Mouse (Mus musculus) MEL (cell line): ENCODE measurements around the gene Fam160a1.

ENCODE experiments used
- BHLHE40 ChIP-seq: IDR thresholded peaks from 2 replicates; pipeline ENCODE4 v1.6.1; 2012; ENCODE audit warnings: low read depth, mild to moderate bottlenecking, inconsistent platforms, low read length, improper control_type of control experiment, borderline replicate concordance
- CTCF ChIP-seq, 3 experiments: IDR thresholded peaks in 2 of 3; conservative IDR thresholded peaks in 1 of 3; 2 replicates each; pipeline ENCODE4 v1.5.1; 2011 to 2012; ENCODE audit warnings: low read length in 3 of 3, low read depth in 2 of 3, mild to moderate bottlenecking in 2 of 3, improper control_type of control experiment in 1 of 3, inconsistent platforms in 1 of 3, mixed read lengths in 1 of 3, moderate library complexity in 1 of 3; ENCODE audit not compliant: control insufficient read depth in 1 of 3, insufficient read depth in 1 of 3, poor library complexity in 1 of 3, severe bottlenecking in 1 of 3
- E2F4 ChIP-seq: IDR thresholded peaks from 2 replicates; pipeline ENCODE4 v1.6.1; 2011; ENCODE audit warnings: low read depth, low read length, improper control_type of control experiment, borderline replicate concordance
- EP300 ChIP-seq, 2 experiments: IDR thresholded peaks; 2 replicates each; pipeline ENCODE4 v1.6.1; 2011; ENCODE audit warnings: improper control_type of control experiment in 2 of 2, low read length in 2 of 2, low read depth in 1 of 2, mild to moderate bottlenecking in 1 of 2
- HCFC1 ChIP-seq: IDR thresholded peaks from 2 replicates; pipeline ENCODE4 v1.6.1; 2012; ENCODE audit warnings: low read depth, mild to moderate bottlenecking, inconsistent platforms, low read length, improper control_type of control experiment, moderate library complexity
- KAT2A ChIP-seq: conservative IDR thresholded peaks from 2 replicates; pipeline ENCODE4 v1.6.1; 2012; ENCODE audit warnings: low read depth, low read length, improper control_type of control experiment, inconsistent platforms
- MAFK ChIP-seq: IDR thresholded peaks from 2 replicates; pipeline ENCODE4 v1.6.1; 2011; ENCODE audit warnings: low read depth, mild to moderate bottlenecking, low read length, improper control_type of control experiment, borderline replicate concordance
- MAX ChIP-seq: IDR thresholded peaks from 2 replicates; pipeline ENCODE4 v1.6.1; 2011; ENCODE audit warnings: low read length, improper control_type of control experiment
- MAZ ChIP-seq: IDR thresholded peaks from 2 replicates; pipeline ENCODE4 v1.6.1; 2012; ENCODE audit warnings: low read depth, mild to moderate bottlenecking, inconsistent platforms, low read length, improper control_type of control experiment
- MEF2A ChIP-seq: IDR thresholded peaks from 2 replicates; pipeline ENCODE4 v1.6.1; 2014; ENCODE audit warnings: low read depth, mild to moderate bottlenecking, inconsistent platforms, low read length, improper control_type of control experiment; ENCODE audit not compliant: poor library complexity, insufficient replicate concordance, severe bottlenecking; ENCODE audit errors: extremely low read depth
- MXI1 ChIP-seq: IDR thresholded peaks from 2 replicates; pipeline ENCODE4 v1.6.1; 2011; ENCODE audit warnings: mild to moderate bottlenecking, low read depth, low read length, improper control_type of control experiment
- NRF1 ChIP-seq: IDR thresholded peaks from 2 replicates; pipeline ENCODE4 v1.6.1; 2014; ENCODE audit warnings: low read depth, mild to moderate bottlenecking, inconsistent platforms, low read length, improper control_type of control experiment, moderate library complexity; ENCODE audit not compliant: poor library complexity, insufficient read depth, severe bottlenecking
- POLR2A ChIP-seq, 2 experiments: IDR thresholded peaks; 2 replicates each; pipeline ENCODE4 v1.6.1; 2011 to 2012; ENCODE audit warnings: low read length in 2 of 2, mild to moderate bottlenecking in 2 of 2, control low read depth in 1 of 2, improper control_type of control experiment in 1 of 2, low read depth in 1 of 2, moderate library complexity in 1 of 2; ENCODE audit not compliant: control insufficient read depth in 1 of 2, insufficient read depth in 1 of 2, poor library complexity in 1 of 2
- TCF12 ChIP-seq: IDR thresholded peaks from 2 replicates; pipeline ENCODE4 v1.6.1; 2014; ENCODE audit warnings: low read depth, mild to moderate bottlenecking, inconsistent platforms, low read length, improper control_type of control experiment, moderate library complexity

GRCm38 (mm10) chr3:85644814-85645213, 172.3 kb downstream of the Fam160a1 start:
- TF ChIP-seq CTCF (IDR thresholded peaks at IDR 0.05 in 2 of 3, conservative IDR thresholded peaks at IDR 0.05 in 1 of 3; ENCODE audit: control insufficient read depth in 1 of 3, insufficient read depth in 1 of 3, low read depth in 2 of 3, low read length in 3 of 3, poor library complexity in 1 of 3, severe bottlenecking in 1 of 3) (no peak), MEF2A (no peak), TCF12 (no peak), POLR2A (IDR thresholded peaks at IDR 0.05; ENCODE audit: control insufficient read depth in 1 of 2, insufficient read depth in 1 of 2, low read depth in 1 of 2, low read length in 2 of 2, poor library complexity in 1 of 2) (no peak), MXI1 (no peak), E2F4 (no peak), KAT2A (no peak), MAFK (no peak), MAZ (no peak), HCFC1 (no peak), MAX (no peak), EP300 (IDR thresholded peaks at IDR 0.05; ENCODE audit: low read depth in 1 of 2, low read length in 2 of 2) (no peak), NRF1 (no peak), BHLHE40 (no peak)
